Mouse (Mus musculus) right cerebral cortex, postnatal 14 days (tissue): ENCODE results near the gene Pik3r4.
"Not testable (repeated sequence)": the region's sequence is repeated elsewhere in the genome, so short reads cannot be mapped to it uniquely, and the experiment has no call there.

Experiments used
- DNase-seq: peaks from one replicate; pipeline ENCODE4 v3.0.0; 2022

Pik3r4 gene

DNA sequence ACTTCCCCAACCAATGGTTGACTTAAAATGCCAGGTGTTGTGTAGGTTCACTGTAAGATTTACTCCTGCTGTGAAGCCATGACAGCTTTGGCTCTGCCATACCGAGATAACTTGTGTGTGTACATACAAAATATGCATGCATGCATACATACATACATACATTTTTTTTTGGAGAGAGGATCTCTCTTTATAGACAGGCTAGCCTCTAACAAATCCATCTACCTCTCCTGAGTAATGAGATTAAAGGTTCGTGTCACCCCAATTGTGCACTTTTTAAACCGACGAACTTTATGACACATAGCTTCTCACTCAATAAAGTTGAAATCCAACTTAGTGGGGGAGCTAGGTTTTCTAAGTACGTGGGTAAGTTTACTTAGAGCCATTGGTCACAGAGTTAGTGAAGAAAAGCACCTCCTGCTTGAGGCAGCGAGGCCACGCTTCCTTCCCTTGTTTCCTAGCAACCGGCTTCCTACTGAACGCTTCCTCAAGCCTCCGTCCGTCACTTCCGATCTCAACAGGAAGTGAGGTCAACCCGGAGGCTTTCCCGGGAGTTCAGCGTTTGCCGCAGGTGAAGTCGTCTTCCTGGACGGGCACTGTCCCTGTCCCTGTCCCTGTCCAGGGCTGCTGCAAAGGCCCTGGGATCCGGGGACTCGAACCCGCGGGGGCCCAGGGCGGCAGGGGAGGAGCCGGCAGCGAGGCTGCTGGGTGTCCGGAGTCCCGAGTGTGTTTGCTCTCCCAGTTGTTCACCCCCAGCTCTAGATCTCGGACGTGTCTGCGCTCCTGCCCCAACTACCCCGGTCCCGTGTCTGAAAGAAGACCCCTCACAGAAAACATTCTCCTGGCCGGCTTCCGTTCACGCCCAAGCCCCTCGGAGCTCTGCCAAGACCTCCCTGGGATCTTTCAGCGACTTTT, at the start of gene Pik3r4:
TSS of gene Pik3r4 (plus strand) at position 519 of the 912 bp plus-strand sequence.
- peak; percentile 69 for DNase-seq

DNA sequence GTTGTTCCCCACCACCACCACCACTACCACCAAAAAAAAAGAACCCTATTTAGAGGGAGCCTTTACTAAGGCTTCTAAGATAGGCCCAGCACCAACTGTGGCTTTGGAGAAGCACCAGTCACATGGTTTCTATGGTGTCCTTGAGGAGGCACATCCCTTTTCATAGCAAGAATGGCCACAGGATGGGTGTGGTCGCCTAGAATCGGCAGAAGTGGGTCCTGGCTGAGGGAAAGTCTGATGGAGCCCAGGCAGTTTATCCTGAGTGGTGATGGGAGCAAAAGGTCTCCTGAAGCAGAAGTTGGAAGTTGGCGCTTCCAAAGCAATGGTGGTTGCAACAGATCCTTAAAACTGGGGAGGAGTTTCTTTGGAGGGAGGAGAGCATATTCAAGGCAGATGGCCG, 43.9 kb upstream of the Pik3r4 start:
- no peak for DNase-seq

DNA sequence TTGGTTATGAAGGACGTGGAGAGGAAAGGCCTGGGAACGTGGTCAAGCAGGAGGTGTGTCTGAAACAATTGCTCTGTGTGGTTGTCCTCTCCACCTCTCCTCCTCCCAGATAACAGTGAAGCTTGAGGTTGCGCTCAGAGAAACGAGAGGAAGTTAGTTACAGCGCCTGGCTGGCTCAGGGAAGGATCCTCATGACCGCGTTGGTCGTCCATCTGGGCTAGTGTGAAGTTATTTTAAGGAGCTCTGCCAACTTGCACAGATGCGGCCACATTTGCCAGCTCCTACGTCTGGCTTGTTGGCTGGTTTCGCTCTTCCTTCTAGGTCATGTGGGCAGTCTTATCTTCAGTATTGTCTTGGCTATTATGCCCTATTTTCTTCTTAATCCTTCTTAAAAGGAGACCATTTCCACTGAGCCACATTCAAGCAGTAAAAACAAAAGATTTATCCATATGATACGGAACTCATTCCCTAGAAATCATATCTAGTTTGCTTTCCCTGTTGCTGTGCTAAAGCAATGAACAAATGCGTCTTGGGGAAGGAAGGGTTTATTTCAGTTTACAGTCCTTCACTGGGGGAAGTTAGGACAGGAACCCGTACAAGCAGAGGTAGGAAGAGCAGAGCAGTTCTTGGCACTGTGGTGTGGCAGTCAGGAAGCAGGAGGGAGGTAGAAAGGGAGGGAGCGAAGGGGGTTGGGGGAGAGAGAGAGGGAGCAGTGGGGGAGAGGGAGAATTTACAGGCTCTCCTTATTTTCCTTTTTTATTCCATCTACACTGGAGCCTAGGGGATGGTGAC, 30.6 kb upstream of the Pik3r4 start:
- DNase-seq = peak; percentile 57

DNA sequence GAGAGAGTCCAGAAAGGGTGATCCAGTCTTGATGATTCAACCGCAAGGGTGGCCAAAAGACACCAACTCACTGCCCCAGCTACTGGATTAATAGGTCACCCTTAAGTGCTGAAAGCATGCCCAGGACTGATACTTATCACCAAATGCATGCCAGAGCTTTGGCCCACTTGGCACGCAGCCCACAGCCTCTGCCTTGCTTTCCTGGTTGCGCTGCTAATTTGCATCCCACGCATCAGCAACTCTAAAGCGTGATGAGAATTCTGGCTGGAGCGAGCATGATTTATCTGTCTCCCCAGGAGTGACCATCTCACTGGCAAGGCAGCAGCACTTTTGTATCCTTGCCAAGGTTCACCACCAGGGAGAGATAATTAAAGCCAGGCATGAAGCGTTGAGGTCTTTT, 29.9 kb upstream of the Pik3r4 start:
- peak; percentile 27 for DNase-seq

DNA sequence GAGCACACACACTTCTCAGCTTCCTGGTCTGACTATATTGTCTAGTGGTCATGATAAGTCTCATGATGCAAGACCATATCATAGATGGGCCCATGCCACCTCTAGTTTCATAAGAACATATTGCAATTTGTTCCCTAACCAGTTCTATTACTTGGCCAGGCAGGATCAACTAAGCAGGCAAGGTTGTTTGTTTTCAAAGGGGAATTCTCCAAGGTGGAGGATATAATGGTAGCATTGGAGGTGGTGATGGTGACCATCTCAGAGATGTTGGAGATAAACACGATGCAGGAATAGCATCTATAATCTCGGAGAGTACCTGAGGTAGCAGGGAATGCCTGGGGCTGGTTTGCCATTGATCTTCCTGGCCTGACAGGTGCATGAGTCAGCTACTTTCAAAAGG, 26.8 kb upstream of the Pik3r4 start:
- no peak for DNase-seq

DNA sequence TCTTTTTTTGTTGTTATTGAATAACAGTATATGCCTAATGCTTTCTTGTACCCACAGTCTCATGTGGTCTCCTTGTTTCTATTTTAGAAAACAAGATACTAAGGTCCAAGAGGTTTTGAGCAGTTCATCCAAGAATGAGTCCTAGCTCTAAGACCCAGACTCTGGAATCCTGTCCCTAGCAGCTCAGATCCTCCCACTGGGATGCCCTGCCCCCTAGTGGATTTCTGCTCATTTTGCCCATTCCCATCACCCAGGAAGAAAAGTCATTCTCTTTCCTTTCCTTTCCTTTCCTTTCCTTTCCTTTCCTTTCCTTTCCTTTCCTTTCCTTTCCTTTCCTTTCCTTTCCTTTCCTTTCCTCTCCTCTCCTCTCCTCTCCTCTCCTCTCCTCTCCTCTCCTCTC, 25.5 kb upstream of the Pik3r4 start:
- peak; percentile 65 for DNase-seq

DNA sequence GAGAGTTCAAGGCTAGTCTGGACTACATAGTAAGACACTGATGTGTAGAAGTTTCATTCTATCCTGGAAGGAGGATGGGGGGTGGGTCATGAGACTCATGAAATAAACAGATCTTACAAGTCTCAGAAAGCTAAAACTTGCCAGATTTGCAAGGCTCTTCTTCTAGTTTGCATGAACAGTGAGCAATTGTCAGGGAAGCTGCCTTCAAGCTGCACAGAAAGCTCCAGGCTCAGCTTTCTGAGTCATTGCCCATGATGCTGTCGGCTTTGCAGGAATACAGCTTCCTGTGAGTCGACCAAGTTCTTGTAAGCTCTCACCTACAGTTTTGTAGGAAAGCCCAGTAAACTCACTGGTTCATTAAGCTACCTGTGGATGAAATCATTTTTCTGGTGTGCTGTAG, 8.8 kb upstream of the Pik3r4 start:
- no peak for DNase-seq

DNA sequence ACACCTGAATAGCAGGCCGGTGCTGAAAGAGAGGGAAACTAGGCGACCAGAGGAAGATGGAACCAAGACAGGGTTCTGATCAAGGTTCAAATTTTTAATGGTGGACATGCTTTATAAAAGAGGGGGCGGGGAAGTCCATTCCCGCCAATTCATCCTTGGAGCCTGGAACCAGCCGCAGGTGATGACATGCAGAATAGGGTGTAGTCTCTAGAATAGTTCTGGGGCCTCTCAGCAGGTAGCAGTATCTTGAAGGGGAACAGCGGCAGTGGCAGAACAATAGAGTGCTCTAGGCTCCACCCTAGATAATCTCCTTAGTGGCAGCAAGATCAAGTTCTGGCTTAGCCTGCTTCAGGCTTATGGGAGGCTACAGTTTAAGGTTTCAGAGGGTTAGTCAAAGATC, 1.4 kb upstream of the Pik3r4 start:
- not testable (repeated sequence) for DNase-seq

DNA sequence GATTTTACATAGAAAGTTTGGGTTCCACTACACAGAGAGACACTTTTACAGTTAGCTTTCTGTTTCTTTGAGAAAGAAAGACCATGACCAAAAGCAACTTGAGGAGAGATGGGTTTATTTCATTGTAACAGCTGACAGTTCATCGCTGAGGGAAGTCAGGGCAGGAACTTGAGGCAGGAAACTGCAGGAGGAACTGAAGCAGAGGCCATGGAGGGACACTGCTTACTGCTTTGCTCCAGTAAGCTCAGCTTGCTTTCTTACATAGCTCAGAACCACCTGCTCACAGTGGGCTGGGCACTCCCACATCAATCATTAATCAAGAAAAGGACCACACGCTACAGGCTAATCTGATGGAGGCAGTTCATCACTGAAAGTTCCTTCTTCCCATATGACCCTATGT, 13.4 kb downstream of the Pik3r4 start:
- no peak for DNase-seq

DNA sequence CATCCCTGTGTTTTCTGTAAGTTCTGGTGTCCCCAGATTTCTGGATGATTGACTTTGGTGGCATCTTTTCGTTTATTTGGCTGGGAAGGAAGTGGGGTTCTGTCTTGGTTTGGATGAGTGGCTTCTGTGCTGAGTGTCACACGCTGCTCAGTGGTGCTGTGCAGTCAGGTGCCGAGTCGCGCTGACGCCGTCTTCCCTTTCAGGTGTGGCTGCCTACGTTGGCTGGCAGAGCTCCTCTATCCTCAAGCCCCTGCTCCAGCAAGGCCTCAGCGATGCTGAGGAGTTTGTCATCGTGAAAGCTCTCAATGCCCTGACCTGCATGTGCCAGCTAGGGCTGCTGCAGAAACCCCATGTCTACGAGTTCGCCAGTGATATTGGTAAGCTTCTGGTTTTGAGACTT, 15.4 kb downstream of the Pik3r4 start:
- DNase-seq = no peak

DNA sequence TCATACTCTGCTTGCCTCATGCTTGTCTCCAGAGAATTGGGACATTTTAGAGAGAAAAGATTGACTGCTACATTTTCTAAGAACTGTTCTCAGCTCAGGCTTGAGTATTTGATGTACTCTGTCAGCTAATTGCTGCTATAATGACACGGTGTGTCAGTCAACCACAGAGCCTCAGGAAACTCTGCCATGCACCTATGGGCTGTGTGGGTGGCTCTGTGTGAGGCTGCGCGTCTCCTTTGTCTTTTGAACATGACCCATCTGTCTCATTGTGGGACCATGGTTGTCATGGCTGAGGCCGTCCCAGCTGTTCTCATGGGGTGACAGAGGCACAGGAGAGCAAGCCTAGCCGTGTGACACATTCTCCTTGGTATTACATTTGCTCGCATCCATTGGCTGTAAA, 17.1 kb downstream of the Pik3r4 start:
- no peak for DNase-seq

DNA sequence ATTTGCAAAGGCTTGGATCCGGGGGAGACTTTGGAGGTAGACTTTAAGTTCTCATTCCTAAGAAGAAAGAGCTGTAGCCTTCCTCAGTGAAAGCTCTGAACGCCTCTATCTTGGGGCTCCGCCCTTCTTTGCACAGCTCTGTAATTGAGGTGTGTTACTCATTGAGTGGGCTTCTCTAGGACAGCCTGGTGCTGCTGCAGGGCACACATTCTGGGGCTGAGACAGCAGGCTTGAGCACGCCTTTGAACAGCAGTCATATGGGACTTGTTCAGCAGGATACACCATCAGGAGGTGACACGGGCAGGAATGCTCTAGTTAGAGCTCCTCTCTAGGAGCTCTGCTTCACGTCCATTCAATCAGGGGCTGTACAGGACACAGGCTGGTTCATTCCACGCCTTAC, 22.5 kb downstream of the Pik3r4 start:
- no peak for DNase-seq

DNA sequence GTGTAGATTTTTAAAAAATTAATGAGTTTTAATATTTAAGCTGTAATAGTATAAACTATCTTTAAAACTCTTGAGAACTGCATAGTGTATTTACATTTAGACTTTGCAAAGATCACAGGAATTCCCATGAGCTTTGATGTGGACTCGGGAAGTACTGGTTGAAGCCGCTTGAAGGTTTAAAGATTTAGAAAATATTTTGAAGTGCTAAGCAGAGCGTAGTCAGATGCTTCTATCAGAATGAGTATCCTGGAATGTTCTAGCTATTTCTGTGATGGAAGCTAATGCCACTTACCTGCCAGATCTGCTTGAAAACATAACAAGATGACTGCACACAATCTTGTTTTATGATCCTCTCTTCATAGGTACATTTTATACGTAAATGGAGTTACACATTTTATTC, 28.1 kb downstream of the Pik3r4 start:
- no peak for DNase-seq

DNA sequence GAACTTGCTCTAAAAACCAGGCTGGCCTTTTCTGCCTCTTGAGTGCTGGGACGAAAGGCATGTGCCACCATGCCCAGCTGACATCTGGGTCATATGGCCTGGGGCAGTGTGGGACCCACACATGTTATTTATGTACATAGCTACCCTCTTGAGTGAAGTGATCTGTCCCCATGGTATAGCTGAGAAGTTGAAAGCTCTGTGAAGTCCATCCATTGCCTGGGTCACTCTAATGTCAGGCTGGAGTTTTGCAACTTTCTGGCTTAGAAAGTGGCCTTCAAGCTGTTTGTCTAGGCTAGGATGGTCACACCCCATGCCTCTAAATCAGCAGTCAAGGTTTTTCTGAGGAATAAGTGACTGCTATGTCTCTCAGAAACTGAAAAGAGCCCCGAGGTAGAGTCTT, 29.3 kb downstream of the Pik3r4 start:
- DNase-seq = no peak

DNA sequence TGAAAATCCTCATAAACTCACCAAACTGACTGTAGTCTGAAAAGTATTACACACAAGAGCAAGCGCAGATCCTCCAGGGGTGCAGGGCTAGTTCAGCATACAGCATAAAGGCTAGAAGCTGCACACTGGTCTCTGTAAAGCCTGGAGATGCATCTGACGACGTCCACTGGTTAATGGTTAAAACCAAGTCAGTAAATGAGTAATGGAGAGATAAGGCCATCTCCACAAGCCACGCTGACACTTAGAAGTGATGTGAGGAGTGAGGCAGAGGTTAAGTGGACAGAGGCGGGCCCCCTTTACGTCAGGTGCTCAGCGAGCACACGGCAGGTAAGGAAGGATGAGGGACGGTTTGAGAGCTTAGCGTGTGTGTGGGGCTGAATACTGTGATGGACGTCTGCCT, 33.2 kb downstream of the Pik3r4 start:
- DNase-seq = no peak

DNA sequence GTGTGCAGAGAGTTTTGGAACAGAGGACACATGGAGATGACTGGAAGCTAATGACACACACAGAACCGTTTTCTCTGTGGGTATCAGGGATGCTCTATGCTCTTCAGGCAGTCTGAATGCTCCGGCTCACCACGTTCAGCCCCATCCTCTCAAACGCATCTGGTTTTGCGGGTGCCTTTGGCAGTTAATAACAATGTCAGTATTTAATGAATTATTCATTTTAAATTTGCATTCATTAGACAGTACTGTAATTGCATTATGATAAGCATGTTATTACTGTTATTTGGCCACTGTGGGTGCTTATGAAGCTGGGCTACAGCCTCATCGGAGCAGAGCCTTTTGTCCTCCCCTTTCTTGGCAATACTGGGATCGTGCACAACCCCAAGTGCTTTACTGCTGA, 38.6 kb downstream of the Pik3r4 start:
- no peak for DNase-seq

DNA sequence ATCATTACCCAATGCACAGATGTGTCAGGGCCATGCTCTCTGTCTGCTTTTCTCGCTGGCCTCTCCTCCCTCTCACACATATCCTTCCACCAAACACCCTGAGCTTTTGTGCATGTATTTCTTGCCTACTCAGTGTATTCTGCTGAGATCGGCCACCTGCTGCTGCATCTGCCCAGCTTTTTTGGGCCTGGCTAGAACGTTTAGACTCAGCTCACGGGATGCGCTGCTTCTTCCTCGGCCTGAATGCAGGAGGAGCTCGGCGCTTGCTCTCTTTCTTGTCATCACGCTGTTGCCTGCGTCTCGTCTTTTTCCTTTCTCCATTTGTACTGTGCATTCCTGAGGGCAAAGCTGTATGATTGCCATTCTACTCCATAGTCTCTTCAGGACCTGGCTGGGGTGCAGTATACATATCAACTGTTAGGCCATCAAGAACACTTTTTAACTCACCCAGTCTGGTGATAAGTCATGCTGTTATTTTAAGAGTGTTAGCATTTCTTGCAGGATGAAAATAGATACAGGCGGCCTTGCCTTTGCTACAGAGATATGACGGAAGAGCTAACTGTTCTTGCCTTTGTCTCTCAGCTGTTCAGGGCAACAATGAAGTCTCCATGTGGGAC, 41.9 kb downstream of the Pik3r4 start:
- DNase-seq = peak; percentile 52

DNA sequence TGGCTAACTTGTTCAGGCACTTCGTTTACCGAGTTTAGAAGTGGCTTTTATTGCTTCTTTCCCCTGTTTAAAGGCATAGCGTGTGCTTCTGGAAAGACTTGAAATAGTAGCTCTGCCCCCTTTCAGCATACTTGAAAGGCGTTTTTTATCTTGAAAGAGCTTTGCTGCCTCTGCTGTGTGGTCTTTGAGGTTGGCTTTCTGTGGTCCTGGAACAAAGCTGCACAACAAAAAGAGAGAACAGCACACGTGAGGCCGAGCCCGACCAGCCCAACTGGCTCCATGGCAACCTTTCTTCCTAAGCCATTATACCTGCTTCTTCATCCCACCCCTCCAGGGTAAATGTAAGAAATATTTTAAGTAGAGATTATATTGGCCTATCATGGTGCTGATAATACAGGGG, 46.7 kb downstream of the Pik3r4 start:
- no peak for DNase-seq

DNA sequence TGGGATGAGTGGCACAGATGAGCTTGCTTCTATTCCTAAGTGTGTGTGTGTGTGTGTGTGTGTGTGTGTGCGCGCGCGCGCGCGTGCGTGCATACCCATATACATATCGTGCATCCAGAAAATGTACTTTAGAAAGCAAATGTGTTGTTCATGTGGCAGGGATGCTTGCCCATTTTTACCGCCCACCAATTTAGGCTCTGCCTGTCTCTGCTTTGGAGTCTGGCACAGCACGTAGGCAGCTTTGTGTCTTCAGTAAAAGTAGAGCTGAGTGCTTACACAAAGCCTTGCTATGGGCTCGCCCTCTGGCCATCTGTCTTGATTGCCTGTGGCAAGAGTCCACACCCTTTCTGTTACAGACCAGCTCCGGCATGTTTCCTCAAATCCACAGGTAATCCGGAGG, 49.7 kb downstream of the Pik3r4 start:
- DNase-seq = peak; percentile 65

DNA sequence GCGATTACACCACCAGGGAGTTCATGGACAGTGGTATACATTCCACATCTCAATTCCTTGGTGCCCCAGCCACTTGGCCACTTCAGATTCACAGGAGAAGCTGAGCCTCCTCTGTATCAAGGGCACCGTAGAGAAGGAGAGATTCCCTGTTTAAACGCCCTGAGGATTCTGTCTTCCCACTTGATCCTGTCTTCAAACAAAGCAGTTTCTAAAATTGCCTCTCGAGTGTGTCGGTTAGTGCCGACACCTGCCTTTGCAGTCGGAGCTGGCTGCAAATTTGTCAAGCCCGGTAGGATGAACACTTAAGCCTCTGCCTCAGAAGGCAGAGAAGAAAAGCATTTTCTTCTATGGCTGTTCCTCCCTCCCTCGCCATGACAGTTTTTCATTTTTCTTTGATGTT, 50.3 kb downstream of the Pik3r4 start:
- no peak for DNase-seq

DNA sequence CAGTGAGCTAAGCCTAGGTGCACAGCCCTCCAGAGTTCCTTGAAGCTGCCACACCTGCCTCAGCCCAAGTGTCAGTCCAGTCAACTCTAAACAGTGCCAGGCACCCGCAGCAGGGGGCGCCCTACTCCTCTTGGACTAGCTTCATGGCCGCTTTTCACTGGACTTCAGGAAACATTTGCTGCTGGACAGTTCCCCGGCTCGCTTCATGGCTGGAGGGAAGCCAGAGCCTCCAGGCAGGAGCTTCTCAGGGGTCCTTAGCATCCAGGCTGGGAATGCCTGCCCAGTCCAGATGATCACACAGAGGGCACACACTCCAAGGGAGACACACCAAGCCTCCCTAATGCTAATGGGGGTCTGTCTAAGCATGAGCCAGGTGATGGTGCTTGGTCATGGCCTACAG, 51.1 kb downstream of the Pik3r4 start:
- DNase-seq = peak; percentile 76

DNA sequence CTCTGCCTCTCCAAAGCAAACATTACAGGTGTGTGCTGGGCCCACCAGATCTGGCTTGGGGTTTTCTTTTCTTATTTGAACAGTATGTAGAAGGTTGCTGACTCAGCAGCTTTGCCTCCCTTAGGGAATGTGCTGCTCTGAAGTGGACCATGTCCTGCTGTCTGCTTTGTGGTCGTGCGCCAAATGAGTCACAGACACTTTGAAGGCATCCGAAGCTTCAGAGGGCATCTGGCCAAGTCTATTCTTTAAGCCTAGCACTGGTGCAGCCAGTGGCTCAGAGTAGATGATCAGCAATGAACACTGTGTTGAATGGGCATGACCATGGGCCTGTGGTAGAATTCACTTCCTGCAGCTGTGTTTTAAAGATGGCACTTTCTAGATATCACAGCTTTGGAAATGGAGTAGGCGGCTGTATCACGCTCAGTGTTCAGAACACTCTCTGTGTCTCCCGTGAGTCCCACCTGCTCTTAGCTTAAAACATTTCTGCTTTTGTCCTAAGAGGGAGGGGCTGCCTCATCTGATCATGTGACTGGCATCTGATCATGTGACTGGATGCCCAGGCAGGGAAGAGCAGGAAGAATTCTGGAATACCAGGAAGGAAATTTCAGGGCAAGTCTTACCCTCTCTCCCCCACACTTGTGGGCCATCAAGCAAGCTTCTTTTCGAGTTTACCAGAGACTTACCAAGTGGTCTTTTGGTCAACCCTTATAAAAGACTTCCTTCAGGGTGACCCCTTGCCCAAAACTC, 54.2 kb downstream of the Pik3r4 start:
- DNase-seq = peak; percentile 29
